Mouse (Mus musculus) CD4-positive, CD25-positive, alpha-beta regulatory T cell, adult 4 months (primary cell): ENCODE measurements around the gene Fam136a. TPM values are rescaled to one million over a fixed set of nuclear protein-coding genes. Genes with fewer than 3 reads are reported as not detected.
"Not testable (repeated sequence)": the region's sequence is repeated elsewhere in the genome, so short reads cannot be mapped to it uniquely, and the experiment has no call there.

Source experiments
- ATAC-seq: one replicate; pipeline ENCODE4 v1.8.0; 2017
- polyA plus RNA-seq, 2 experiments: library from polyadenylated mRNA; unstranded; fragments of 100-300 nt; shearing (Covaris generic); gene quantifications; one replicate each; pipeline ENCODE4 v1.2.1; 2017

Fam136a gene
- 10 to 100 TPM; 56.6 to 65.9 TPM for polyA plus RNA-seq

- ATAC-seq = peak; percentile 86
Measured at GRCm38 (mm10) chr6:86365371-86366124, at the start of gene Fam136a. Gene Fam136a, plus strand, starts transcription at chr6:86365646.

DNA sequence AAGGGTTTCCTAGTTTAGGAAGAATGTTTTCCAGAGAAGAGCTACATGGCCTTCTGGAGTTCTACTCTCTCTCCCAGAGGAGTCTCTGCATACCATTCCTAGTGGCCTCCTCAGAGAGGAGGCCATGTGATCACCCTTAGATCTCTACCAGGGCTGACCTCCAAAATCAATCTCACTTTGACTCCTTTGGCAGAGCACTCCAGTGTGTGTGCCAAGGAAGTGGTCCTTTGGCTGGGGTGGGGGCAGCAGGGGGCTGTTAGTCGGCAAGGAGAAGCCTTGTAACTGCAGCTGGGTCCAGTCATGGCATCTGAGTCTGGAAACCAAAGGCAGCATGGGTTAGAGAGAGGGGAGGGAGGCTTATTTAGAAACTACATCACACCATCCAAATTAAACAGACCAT is 48.4 kb upstream of the Fam136a start:
- ATAC-seq = no peak

DNA sequence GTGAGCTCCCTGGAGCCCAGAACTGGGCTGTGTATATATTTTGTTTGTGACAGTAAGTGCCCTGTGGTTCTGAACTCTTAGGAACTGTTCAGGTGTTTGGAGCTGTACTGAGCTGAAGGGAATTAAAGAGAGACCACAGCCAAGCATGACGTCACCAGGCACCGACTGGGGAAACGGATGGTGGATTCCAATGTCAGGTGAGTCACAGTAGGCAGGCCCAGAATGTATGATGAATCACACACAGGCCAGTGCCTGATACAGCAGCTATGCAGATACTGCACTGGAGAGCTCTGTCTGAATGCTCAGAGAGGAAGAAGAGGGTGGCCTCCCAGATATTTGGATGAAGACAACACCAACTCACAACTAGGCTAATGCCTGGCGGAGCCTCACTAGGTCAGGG is 46.6 kb upstream of the Fam136a start:
- ATAC-seq = no peak

DNA sequence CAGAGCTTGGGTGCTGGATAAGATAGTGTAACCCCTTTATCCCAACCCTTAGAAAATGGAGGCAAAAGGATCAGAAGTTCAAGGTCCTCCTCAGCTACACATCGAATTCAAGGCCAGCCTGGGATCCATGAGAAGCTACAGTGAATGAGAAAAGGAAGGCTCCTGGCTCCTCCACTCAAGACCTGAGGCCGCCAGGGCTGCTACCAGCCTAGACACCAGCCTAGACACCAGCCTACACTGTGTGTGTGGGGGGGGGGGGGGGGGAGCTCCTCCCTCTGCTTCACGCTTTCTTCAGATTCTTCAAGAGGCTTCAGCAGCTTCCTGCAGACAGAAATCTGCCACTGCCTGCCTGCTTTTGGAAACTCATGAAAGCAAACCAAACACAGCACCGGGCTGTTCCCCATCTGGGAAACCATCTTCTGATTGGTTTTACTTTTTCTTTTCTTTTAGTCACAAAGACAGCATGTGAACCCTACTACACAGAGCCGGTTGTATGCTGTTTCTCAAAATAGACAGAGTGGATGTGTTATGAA is 43.3 kb upstream of the Fam136a start:
- no peak for ATAC-seq

DNA sequence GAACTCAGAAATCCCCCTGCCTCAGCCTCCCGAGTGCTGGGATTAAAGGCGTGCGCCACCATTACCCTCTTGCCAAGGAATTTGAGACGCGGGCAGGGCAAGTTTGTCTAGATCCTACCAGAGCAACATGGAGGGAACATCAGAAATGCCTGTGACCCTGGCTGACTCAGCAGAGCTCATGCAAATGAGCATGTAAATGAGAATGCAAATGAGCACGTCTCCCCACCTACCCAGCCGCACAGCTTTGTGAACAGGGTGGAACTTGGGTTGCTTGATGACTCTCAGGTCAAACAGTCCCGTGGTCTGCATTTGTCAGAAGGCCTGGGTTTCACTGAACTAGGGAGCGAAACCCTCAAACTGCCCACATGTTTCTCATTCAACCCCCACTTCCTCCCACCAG is 42.5 kb upstream of the Fam136a start:
- ATAC-seq = no peak

- ATAC-seq = no peak
Measured at GRCm38 (mm10) chr6:86324400-86324799, 41.0 kb upstream of the Fam136a start.

GRCm38 (mm10) chr6:86325646-86326045 is 39.8 kb upstream of the Fam136a start:
- ATAC-seq = no peak

DNA sequence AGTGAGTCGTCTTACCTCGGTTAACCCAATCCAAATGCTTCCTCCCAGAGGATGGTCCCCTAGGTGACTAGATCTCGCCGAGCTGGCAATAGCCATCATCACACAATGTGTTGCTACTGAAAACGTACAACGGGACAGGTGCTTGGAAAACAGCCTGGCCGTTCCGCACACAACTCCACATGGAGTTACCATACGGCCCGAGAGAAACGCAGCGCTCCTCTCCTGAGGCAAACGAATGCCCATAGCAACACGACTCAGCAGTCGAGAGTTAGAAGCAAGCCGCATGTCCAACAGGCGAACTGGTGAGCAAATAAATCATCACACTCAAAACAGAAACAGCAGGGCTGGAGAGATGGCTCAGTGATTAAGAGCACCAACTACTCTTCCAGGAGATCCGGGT is 38.6 kb upstream of the Fam136a start:
- ATAC-seq = no peak

- no peak for ATAC-seq
Measured at GRCm38 (mm10) chr6:86328369-86328768, 37.1 kb upstream of the Fam136a start.

DNA sequence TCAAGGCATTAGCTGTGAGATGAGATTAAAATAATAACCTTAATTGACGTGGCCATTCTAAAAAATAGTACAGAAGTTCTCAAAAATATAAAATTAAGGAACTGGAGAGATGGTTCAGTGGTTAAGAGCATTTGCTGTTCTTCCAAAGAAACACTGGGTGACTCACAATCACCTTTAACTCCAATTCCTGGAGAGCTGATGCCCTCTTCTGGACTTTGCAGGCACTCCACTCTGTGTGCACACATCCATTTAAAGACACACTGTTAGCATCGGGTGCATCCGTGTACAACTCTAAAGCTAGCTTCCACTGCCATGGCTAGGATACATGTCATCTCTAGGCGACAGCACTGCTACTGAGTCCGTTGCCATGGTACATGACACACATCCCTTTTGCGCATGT is 35.5 kb upstream of the Fam136a start:
- no peak for ATAC-seq

DNA sequence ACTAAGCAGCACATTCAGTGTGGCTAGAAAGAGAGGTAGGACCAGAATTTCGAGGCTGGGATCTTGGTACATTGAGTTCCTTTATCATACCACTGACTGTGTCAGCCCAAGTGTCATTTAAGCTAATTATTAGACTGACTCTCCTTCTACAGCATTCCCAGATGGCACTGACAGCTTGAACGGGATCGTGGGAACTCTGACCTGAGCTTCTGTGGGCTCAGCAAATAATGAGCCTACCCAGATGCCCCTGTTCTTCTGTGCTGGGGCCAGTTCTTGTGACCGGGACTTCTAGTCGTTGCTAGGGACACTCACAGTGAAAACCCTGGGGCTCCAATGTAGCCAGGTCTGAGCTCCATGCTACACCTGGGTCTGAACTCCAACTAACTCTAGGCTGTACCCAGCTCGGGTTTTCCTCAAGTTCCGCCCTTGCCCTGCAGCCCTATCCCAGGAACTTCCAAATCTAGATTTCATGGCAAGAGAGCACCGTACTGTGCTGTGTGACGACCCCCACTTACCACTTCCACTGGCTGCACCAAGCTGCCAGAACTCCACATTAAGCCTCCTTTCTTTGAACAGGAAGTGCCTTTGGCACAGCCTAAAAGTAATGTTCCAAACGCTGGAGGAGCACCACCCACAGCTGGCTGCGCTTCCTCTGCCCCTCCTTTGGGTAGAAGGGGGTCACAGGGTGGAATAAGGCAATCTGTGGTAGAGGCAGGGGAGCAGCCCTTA is 30.2 kb upstream of the Fam136a start:
- ATAC-seq = no peak

GRCm38 (mm10) chr6:86335860-86336259 is 29.6 kb upstream of the Fam136a start:
- ATAC-seq = no peak

DNA sequence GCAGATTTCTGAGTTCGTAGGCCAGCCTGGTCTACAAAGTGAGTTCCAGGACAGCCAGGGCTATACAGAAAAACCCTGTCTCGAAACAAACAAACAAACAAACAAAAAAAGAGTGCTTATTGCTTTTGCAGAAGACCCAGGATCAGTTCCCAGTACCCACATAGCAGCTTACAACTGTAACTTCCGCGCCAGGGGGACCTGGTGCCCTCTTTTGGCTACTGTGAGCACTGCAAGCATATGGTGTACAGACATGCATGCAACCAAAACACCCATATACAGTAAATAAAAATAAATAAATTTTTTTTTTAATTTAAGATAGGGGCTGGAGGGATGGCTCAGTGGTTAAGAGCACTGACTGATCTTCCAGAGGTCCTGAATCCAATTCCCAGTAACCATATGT is 29.1 kb upstream of the Fam136a start:
- ATAC-seq = not testable (repeated sequence)

DNA sequence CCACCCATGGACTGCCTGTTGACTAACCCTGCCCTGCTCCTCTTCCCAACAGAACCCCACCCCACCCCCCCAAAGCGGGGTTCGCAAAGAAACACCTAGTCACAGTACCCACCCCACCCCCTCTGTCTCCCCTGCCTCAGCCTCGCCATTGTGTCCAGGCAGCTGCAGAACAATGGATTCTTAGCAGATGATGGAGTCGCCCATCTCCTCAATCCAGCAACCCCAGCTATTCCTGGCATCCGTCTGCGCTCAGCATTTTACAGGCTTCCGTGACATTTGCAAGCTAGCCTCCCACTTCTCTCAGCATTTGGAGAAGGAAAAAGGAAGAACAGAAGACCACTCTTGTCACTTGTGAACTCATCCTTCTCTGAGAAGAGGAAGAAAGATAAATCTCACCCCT is 21.8 kb upstream of the Fam136a start:
- ATAC-seq = no peak

GRCm38 (mm10) chr6:86346063-86346462 is 19.4 kb upstream of the Fam136a start:
- no peak for ATAC-seq

GRCm38 (mm10) chr6:86349257-86349656 is 16.2 kb upstream of the Fam136a start:
- no peak for ATAC-seq

DNA sequence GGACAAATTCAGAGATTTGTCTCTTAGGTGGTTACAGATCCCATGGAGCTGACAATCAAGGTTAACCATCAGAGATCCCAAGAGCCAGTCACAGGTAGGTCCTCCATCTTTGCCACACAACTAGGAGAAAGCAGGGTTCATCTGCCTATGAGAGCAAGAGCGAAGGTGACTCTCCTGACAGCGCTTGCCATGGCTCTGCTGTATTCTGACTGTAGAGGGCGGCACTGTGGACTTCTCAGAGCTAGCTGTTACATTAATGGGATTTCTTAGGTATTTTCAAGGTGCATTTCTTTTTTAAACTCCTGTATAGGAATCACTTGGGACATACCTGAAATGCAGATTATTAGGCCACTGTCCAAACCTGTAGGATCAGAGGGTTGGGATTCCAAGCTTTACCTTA is 10.5 kb upstream of the Fam136a start:
- ATAC-seq = no peak

- no peak for ATAC-seq
Measured at GRCm38 (mm10) chr6:86356956-86357355, 8.5 kb upstream of the Fam136a start.

DNA sequence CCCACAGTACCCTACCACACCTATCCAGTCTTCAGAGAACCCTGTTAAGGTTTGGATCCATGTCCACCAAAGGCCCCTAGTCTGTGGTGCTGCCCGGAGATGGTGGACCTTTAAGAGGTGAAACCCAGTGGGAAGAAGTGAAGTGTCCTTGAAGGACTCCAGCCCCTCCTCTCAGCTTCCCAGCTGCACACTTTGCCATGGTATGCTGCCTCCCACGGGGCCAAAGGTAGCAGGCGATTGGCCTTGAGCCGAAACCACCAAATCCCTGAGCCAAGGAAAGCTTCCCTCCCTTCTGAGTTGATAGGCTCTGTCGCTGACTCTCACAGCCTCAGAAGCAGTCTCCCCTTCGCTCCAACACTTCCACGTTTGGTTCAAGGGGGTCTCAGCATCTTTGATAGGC is 4.8 kb upstream of the Fam136a start:
- ATAC-seq = no peak

DNA sequence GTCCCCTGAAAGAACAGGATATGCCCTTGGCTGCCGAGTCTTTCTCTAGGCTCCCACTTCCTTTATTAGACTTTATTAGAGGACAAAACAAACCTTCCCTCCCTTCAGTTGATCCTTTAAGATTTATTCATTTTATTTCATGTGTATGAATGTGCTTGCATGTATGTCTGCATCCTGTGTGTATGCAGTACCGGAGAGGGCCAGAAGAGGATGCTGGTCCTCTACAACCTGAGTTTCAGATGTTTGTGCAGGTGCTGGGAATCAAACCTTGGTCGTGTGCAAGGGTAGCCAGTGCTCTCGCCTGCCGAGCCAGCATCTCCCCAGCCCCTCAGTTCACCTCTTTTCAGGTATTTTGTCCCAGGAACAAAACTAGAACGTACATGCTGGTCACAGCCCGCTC is 4.1 kb upstream of the Fam136a start:
- ATAC-seq = no peak

- ATAC-seq = peak; percentile 33
Measured at GRCm38 (mm10) chr6:86364442-86365141, 854 bp upstream of the Fam136a start.

DNA sequence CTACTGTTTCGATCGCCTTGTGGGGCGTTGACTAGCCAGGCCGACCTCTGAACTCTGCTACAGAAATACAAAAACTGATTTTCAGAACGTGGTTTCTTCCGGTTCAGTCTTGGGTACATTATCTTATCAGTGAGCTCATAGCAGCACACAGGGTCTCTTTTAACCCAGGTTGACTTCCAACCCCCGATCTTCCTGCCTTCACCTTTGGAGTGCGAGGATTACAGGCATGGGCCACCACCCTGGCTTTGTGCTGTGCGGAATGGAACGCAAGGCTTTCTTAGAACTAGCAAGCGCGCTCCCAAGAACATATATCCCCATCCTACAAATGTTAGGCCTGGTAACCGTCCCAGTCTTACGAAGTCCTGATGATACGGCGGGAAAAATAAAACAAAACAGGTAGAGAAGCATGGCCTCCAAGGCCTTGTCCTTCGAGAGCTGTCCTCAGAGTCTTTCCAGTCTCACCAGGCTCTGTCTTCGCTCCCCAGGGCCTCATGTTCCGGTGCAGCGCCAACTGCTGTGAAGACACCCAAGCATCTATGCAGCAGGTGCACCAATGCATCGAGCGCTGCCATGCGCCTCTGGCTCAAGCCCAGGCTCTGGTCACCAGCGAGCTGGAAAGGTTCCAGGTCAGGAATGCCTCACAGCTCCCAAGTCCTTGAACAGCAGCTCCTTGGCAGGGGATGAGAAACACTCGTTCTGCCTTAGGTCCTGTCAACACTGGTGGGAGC is 843 bp downstream of the Fam136a start:
- ATAC-seq = no peak

- ATAC-seq = no peak
Measured at GRCm38 (mm10) chr6:86366853-86367249, 1.4 kb downstream of the Fam136a start.
